Mouse (Mus musculus) lung, postnatal 0 days (tissue): ENCODE results near the gene Hist1h1t. TPM values are rescaled to one million over a fixed set of nuclear protein-coding genes. Genes with fewer than 3 reads are reported as not detected.

ENCODE experiments used
- ATAC-seq: fragments of 200-750 bp; cut with Nextera tagmentation; 2 replicates; pipeline ENCODE4 v1.8.0; 2017; ENCODE audit warnings: moderate library complexity
- DNase-seq: peaks from one replicate; pipeline ENCODE4 v3.0.0-alpha.2; 2016; ENCODE audit warnings: low spot score
- H3K27ac ChIP-seq: fragments of 300-500 bp; sonication (generic); 2 replicates; pipeline ENCODE4 v1.5.1; 2014; ENCODE audit warnings: antibody characterized with exemption, mild to moderate bottlenecking, low read length, mixed read lengths
- H3K27me3 ChIP-seq: fragments of 300-500 bp; sonication (generic); replicated peaks from 2 replicates; pipeline ENCODE4 v1.6.1; 2014; ENCODE audit warnings: low read length, mixed read lengths; ENCODE audit not compliant: insufficient read depth
- H3K36me3 ChIP-seq: fragments of 300-500 bp; sonication (generic); 2 replicates; pipeline ENCODE4 v1.6.1; 2014; ENCODE audit warnings: low read length, mixed read lengths; ENCODE audit not compliant: insufficient read depth
- H3K4me1 ChIP-seq: fragments of 300-500 bp; sonication (generic); 2 replicates; pipeline ENCODE4 v1.6.1; 2014; ENCODE audit warnings: antibody characterized with exemption, low read depth, low read length, mixed read lengths; ENCODE audit not compliant: insufficient read depth
- H3K4me2 ChIP-seq: fragments of 300-500 bp; sonication (generic); replicated peaks from 2 replicates; pipeline ENCODE4 v1.6.1; 2014; ENCODE audit warnings: low read depth, mild to moderate bottlenecking, low read length, moderate library complexity, mixed read lengths
- H3K4me3 ChIP-seq: fragments of 300-500 bp; sonication (generic); 2 replicates; pipeline ENCODE4 v1.5.1; 2014; ENCODE audit warnings: low read depth, low read length
- H3K9ac ChIP-seq: fragments of 300-500 bp; sonication (generic); replicated peaks from 2 replicates; pipeline ENCODE4 v1.6.1; 2014; ENCODE audit warnings: low read depth, mild to moderate bottlenecking
- H3K9me3 ChIP-seq: fragments of 300-500 bp; sonication (generic); 2 replicates; pipeline ENCODE4 v1.6.1; 2016; ENCODE audit warnings: low read length, mixed read lengths
- CTCF ChIP-seq: IDR thresholded peaks from 2 replicates; pipeline ENCODE4 v1.5.1; 2016; ENCODE audit warnings: antibody characterized with exemption, mild to moderate bottlenecking
- EP300 ChIP-seq: IDR thresholded peaks from 2 replicates; pipeline ENCODE4 v1.6.1; 2016; ENCODE audit warnings: antibody characterized with exemption, mild to moderate bottlenecking, control low read depth
- WGBS: fragments of 180-500 bp; shearing (Covaris S2); extraction: QIAGEN DNeasy Blood & Tissue Kit; methylation state at CpG from one replicate; pipeline ENCODE4 v1.1.7; 2014; 5-methylcytosine and 5-hydroxymethylcytosine counted together
- polyA plus RNA-seq: library from polyadenylated mRNA; unstranded; fragments of >200 nt; fragmentation: Nextera tagmentation; extraction: Ambion mirVana; gene quantifications from 2 replicates; pipeline ENCODE4 v1.2.1, GENCODE M21; 2015

Hist1h1t gene
- polyA plus RNA-seq, 1 experiment from 2014 or later = 0.13 TPM

- ATAC-seq (no peak), DNase-seq (no peak)
- WGBS = 82% methylated on average over 7 of the region's 7 CpGs
- no peaks in the 10 kb centered on the region for H3K9me3 ChIP-seq
- no peak overlapping the region for H3K27ac ChIP-seq
- H3K4me3 ChIP-seq = no peak overlapping the region
- H3K4me2 ChIP-seq = no peak overlapping the region
- no peak overlapping the region for H3K9ac ChIP-seq
- TF ChIP-seq EP300 (no peak), CTCF (no peak)
- H3K27me3 ChIP-seq = no peaks in the 10 kb centered on the region
- no peaks in the 10 kb centered on the region for H3K36me3 ChIP-seq
- H3K4me1 ChIP-seq = no peaks in the 10 kb centered on the region
These were observed 10.2 kb downstream of the Hist1h1t start for GRCm38 (mm10) chr13:23705751-23706356.

- Histone ChIP-seq H3K9ac (no peak overlapping the region), H3K27me3 (no peaks in the 10 kb centered on the region), H3K27ac (no peak overlapping the region), H3K4me3 (no peak overlapping the region), H3K9me3 (no peaks in the 10 kb centered on the region), H3K4me2 (no peak overlapping the region), H3K4me1 (no peaks in the 10 kb centered on the region), H3K36me3 (no peaks in the 10 kb centered on the region)
- no peak for DNase-seq
- WGBS = 93% methylated on average over 12 of the region's 12 CpGs
- no peak for ATAC-seq
- TF ChIP-seq CTCF (no peak), EP300 (no peak)
These were observed 11.2 kb downstream of the Hist1h1t start for GRCm38 (mm10) chr13:23706771-23707170.

GRCm38 (mm10) chr13:23708041-23708440, 12.4 kb downstream of the Hist1h1t start:
- TF ChIP-seq CTCF (no peak), EP300 (no peak)
- no peaks in the 10 kb centered on the region for H3K27me3 ChIP-seq
- H3K4me3 ChIP-seq = no peak overlapping the region
- ATAC-seq = no peak
- H3K27ac ChIP-seq = no peak overlapping the region
- H3K4me2 ChIP-seq = no peak overlapping the region
- H3K4me1 ChIP-seq = no peaks in the 10 kb centered on the region
- no peak overlapping the region for H3K9ac ChIP-seq
- no peak for DNase-seq
- WGBS = 89% methylated on average over 4 of the region's 4 CpGs
- H3K36me3 ChIP-seq = no peaks in the 10 kb centered on the region
- no peaks in the 10 kb centered on the region for H3K9me3 ChIP-seq

- Histone ChIP-seq H3K9ac (no peak overlapping the region), H3K27ac (no peak overlapping the region), H3K4me2 (no peak overlapping the region), H3K9me3 (no peaks in the 10 kb centered on the region), H3K4me1 (no peaks in the 10 kb centered on the region), H3K36me3 (no peaks in the 10 kb centered on the region), H3K4me3 (no peak overlapping the region), H3K27me3 (no peaks in the 10 kb centered on the region)
- WGBS = 61% methylated on average over 4 of the region's 4 CpGs
- TF ChIP-seq EP300 = no peak
- DNase-seq (no peak), ATAC-seq (no peak)
These were observed 13.0 kb downstream of the Hist1h1t start for GRCm38 (mm10) chr13:23708654-23709053.

GRCm38 (mm10) chr13:23709714-23710373, 14.2 kb downstream of the Hist1h1t start:
- Histone ChIP-seq H3K9me3 (no peaks in the 10 kb centered on the region), H3K36me3 (no peaks in the 10 kb centered on the region), H3K27ac (peak overlapping the region; percentile 85), H3K4me3 (peak overlapping the region; percentile 69), H3K9ac (peak overlapping the region; percentile 68), H3K4me2 (peak overlapping the region; percentile 81), H3K4me1 (no peaks in the 10 kb centered on the region), H3K27me3 (no peaks in the 10 kb centered on the region)
- WGBS = 29% methylated on average over 15 of the region's 15 CpGs
- TF ChIP-seq EP300 (no peak), CTCF (peak; percentile 3; the same call in 1 of the 2 replicates)
- ATAC-seq (peak; percentile 36), DNase-seq (peak; percentile 52)

GRCm38 (mm10) chr13:23710374-23711089, 14.9 kb downstream of the Hist1h1t start, which contains the start of gene Hfe:
Gene Hfe (minus strand): TSS chr13:23710854.
- peak within 1 kb of the TSS; percentile 85 for H3K27ac ChIP-seq
- no peak for TF ChIP-seq EP300
- TF ChIP-seq CTCF = no peak
- peak within 1 kb of the TSS; percentile 68 for H3K9ac ChIP-seq
- no peaks in the 10 kb centered on the region for H3K36me3 ChIP-seq
- peak within 1 kb of the TSS; percentile 81 for H3K4me2 ChIP-seq
- peak within 1 kb of the TSS; percentile 69 for H3K4me3 ChIP-seq
- ATAC-seq = peak; percentile 86
- WGBS = 3% methylated on average over 17 of the region's 17 CpGs
- H3K4me1 ChIP-seq = no peaks in the 10 kb centered on the region
- peak; percentile 80 for DNase-seq
- H3K27me3 ChIP-seq = no peaks in the 10 kb centered on the region
- H3K9me3 ChIP-seq = no peaks in the 10 kb centered on the region
